Mouse (Mus musculus): ENCODE data around the gene Prrg4.
"Not testable (repeated sequence)": the region's sequence is repeated elsewhere in the genome, so short reads cannot be mapped to it uniquely, and the experiment has no call there.

The Prrg4 gene

DNA sequence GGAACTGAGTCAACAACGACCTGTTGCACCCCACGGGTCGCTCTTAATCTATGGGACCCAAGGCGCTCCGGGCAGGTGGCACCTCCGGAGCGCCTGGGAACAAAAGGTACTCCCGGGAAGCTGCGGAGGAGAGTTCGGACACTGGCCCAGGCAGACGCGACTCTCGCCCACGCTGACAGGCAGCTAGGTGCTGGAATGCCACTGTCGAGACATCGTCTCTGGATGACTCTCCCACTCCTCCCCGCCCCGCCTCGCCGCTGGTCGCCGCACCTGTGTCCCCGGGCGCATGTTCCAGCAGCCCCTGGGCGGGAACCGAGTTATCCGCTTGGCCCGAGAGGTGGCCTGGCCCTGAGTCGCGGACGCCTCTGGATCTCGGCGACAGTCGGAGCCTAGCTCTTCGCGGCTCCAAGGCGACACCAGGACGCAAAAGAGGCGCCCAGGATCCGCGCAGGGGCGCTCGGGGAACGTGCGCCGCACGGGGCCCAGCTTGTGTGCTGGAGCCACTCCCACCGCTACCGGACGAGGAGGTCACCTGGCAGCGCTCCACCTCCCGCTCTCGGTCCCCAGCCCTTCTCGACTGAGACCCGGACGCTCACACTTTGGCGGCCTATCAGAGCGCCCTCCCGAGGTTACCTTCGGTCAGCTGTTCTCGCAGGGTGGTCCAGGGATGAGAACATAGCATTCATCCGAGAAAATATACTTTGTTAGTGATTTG, at the start of gene Prrg4:
Gene Prrg4 (minus strand): TSS at position 601 of the 715 bp plus-strand sequence.
- in situ Hi-C loops (cut with MboI, MseI) = no loop called here

DNA sequence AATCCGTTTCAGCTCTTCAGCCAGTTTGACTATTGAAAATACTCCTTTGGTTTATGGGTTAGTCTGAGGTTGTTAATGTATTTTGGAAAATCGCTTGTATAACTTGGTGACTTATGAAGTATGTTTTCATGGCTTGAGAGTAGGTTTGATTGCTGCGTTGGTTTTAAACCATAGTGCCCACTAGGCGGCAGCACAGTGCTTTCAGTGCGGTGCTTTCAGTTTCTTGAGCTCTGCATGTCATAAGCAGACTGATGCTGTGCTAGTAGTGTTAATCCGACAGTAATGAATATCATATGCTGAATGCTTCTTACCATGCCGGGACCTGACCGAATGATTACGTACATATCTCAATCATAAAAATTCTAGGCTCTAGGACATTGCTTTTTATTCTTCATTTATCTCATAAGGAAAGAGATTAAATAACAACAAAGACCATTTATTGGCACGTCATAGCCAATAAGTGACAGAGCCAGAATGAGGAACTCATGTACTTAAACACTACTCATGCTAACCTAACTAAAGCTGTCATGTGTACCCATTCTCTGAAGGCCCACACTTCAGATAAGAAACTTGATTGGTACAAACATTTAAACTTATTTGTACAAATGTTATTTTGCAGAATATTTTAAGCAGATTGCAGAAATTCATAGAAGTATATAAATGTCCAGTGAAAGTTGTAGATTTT, 38.3 kb upstream of the Prrg4 start:
- in situ Hi-C loops (cut with MboI, MseI) = no loop called here

DNA sequence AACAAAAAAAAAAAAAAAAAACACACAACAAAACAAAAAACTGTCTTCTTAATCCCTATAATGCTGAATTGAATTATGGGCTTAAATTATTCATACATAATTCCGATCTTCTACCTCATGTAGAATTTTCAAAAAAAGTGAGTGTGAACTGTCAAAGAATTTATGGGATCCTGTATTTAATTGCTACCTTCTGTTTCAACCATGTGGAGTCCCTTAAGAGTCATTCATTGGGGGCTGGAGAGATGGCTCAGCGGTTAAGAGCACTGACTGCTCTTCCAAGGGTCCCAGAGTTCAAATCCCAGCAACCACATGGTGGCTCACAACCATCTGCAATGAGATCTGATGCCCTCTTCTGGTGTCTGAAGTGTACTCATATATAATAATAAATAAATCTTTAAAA, 37.7 kb upstream of the Prrg4 start:
- in situ Hi-C loops (cut with MboI, MseI) = not testable (repeated sequence)

DNA sequence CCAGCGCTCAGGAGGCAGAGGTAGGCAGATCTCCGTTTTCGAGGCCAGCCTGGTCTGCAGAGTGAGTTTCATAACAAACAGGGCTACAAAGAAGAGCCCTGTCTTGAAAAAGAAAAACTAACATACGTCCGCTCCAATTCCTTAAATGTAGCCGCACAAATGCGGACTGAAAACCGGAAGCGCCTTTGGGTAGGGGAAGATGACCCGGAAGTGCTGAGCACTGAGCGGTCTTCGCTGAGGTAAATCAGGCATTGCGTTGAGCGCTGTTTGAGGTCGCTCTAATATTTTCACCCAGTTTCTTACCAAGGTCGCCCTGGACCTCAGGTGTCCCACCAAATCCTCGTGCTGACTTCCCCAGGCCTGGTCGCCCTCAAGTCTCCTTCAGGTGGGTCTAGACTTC, 36.4 kb upstream of the Prrg4 start:
- in situ Hi-C loops (cut with MboI, MseI) = no loop called here

DNA sequence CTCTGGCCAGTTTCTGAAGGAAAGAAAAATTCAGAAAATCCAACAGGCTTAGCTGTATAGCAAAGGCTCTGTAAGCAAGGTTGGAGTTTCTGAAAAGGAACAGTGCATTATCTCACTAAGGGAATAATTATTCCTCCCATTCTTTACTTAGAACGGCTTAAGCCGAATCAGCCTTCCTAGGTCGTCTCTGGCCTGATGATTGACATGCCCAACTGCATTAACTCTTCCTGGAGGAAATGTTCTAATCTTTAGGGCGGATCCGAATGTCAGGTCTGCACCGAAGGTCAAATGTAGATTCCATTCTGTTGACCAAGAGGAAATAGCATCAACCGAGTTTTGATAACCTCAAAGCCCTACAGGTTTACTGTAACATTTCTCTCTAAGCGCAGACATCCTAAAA, 29.1 kb upstream of the Prrg4 start:
- in situ Hi-C loops (cut with MboI, MseI) = no loop called here

DNA sequence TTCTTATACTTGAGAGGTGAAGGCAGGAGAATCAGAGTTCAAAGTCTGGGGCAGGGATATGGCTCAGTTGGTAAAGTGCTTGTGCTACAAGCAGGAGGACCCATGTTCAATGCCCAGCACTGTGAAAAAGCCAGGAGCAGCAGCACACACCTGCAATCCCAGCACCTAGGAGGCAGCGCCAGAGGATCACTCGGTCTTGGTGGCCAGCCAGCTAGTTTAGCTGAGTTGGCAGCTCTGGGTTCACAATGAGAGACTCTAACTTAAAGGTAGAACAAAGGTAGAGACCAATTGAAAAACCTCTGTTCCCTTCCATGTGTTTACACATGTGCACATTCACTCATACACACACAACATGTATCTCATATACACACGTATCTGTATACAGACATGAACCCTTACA, 19.4 kb upstream of the Prrg4 start:
- in situ Hi-C loops (cut with MboI, MseI) = loop anchor here (25.0 kb wide), 1 partner anchor 1182 kb away; no protein-coding TSS in a partner anchor

DNA sequence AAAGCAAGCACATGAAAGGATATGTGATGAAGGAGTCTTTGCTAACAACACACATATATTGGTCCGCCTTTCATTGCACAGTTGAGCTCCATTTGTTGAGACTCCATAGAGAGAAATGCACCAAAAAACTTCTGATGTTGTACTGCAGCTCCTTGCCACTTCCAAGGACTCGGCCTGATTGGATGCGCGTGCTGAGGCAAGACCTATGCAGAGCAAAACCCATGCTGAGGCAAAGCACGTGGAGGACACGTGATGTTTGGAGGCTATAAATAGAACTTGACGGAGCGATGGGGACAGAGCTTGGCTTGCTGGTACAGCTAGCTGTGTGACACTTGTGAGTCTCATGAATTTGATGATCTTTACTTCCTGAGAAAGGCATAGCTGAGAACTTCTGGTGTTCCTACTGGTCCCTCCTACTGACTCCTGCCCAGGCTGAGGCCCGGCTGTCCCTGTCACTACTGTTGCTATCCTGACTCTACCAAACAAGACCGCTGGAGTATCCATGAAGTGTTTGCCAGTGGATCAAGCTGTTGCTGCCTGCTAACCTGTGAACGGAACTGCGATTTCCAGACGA, 17.7 kb upstream of the Prrg4 start, which contains the start of gene Ccdc73:
Gene Ccdc73 (plus strand): TSS at position 524 of the 574 bp plus-strand sequence.
- in situ Hi-C loops (cut with MboI, MseI) = loop anchor here (25.0 kb wide), 1 partner anchor 1180 kb away; no protein-coding TSS in a partner anchor

DNA sequence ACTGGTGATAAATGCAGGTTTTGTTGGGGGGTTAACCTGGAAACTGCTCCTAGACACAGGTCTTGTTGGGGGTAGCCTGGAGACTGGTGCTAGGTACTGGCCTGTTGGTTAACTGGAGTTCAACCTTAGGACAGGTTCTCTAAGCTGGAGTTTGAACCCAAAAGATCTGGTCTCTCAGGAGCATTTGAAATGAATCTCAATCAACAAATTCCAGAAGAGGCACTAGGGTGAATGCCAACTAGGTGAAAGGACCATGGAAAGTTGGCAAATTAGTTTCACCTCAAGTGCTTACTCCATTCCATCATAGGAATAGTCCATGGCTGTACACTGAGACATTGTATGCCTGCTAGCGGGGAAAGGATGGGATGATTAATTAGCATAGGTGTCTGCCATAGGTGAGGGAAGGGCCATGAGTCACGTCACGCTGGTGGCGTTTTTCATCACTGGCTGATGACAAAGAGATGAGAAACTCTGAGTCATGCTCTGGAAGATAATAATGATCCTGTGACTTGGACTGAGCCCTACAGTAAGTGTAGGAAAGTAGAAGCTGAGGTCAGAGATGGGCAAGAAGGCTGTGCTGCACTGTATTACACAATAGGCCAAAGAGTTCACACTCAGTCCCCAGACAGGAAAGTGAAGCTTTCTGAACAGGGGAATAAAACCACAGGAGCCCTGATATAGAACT, 14.6 kb upstream of the Prrg4 start:
- in situ Hi-C loops (cut with MboI, MseI) = loop anchor here (25.0 kb wide), 1 partner anchor 1177 kb away; no protein-coding TSS in a partner anchor

DNA sequence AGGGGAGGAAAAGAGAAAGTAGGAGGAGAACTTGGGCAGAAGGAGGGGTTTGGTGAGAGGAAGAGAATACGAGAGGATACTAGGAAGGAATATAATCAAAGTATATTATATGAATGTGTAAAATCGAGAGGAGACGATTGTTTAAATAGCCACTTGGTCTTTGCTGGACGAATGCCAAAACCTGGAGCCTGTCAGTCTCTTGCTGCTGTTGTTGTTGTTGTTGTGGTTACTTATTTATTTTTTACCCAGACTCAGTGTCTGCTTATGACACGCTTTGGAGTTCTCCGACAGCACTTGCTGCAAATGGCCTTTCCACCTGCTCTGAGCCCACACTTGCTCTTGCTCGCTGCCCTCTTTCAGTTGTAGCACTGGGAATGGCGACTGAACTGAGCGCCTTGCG, 10.8 kb upstream of the Prrg4 start:
- in situ Hi-C loops (cut with MboI, MseI) = loop anchor here (25.0 kb wide), 1 partner anchor 1173 kb away; no protein-coding TSS in a partner anchor

DNA sequence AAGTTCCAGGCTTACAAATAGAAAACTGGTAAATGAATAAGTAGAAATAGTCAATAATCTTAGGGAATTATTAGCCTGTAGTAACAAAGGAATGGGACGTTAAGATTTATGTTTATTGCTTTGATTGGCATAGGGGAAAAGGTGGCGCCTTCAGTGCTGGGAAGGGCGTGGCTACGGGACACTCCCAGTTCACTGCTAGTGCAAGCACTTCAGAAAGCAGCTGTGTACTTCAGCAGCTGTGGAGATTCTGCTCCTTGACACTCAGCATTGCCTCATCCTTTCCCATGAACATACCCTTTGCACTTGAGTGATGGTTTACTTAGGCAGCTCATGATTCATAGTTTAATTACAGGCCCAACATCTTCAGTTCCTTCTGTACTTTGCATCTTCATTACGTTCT, 9.4 kb upstream of the Prrg4 start:
- in situ Hi-C loops (cut with MboI, MseI) = loop anchor here (25.0 kb wide), 1 partner anchor 1172 kb away; no protein-coding TSS in a partner anchor

DNA sequence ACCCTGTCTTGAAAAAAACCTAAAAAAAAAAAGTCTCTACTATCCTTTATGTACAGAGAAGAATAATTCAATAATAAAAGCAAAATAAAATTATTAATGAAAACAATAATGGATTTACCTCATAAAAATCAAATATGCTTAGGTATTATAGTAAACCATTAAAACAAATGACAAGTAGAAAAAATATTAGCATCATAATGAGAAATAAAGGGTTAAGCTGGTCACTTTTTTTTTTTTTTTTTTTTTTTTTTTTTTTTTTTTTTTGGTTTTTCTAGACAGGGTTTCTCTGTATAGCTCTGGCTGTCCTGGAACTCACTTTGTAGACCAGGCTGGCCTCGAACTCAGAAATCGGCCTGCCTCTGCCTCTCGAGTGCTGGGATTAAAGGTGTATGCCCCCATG, 8.4 kb upstream of the Prrg4 start:
- in situ Hi-C loops (cut with MboI, MseI) = loop anchor here (25.0 kb wide), 1 partner anchor 1171 kb away; no protein-coding TSS in a partner anchor

DNA sequence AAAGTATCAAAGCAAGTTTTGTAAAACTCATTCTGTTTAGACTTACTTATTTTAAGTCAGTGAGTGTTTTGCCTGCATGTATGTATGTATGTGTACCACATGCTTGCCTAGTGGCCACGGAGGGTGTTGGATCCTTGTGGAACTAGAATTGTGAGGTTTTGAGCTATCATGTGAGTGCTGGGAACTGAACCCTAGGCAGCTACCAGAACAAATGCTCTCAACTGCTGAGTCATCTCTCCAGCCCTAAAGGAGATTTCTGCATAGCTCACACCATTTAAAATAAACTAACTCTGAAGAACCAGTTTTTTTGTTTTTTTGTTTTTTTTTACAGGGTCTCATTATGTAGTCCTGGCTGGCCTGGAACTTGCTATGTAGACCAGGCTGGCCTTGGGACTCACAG, 6.5 kb upstream of the Prrg4 start:
- in situ Hi-C loops (cut with MboI, MseI) = loop anchor here (25.0 kb wide), 1 partner anchor 1169 kb away; no protein-coding TSS in a partner anchor

DNA sequence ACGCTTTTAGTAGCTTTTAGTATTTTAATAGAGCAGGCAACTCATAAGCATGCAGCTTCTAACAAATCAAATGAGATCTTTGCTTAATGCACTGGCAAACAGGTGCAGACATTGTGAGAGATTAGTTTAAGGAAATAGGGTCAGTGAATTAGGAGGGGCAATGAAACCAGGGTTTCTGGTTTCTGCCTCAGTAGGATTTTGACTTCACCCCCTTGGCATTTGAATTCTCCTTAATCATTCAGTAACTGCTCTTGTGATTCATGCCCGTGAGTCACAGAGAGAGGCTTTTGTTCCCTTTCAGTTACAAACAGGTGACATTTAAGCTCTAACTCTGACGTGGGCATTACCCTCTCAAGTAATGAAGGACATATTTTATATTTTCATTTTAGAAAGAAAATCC, 6.1 kb upstream of the Prrg4 start:
- in situ Hi-C loops (cut with MboI, MseI) = loop anchor here (25.0 kb wide), 1 partner anchor 1168 kb away; no protein-coding TSS in a partner anchor

DNA sequence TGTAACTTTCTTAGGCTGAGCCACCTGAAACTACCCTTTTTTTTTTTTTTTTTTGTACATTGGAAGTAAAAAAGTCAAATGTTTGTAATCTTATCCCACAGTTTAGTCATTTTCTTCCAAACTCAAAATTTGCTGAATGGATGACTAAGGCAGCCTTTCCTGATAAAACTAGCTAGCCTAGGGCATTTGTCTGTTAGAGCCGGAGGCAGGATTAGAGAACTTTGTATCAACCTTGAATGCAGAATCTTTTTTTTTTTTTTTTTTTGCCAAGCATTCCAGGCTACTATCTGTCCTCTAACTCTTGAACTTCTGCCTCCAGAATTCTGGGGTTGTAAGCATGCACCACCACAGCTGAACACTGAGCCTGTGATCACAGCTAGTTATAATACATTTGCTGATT, 5.2 kb upstream of the Prrg4 start:
- in situ Hi-C loops (cut with MboI, MseI) = loop anchor here (25.0 kb wide), 1 partner anchor 1168 kb away; no protein-coding TSS in a partner anchor

DNA sequence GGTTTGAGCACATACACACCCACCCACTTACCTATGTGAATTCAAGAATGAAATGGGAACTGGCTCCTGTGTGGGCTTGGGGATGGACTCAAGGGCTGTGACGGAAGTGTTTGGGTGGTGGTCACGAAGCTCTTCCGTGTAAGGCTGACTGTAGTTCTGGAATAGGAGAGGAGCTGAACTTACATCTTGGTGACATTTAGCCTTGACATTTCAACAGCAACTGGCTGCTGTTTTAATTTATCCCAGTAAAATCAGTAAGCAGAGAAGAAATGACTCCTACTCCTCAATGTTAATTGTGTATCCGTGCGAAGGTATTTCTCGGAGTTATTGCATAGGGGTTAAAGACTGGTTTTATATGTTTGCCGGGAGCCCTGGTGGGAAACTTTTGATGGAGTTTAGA, 2.9 kb upstream of the Prrg4 start:
- in situ Hi-C loops (cut with MboI, MseI) = loop anchor here (25.0 kb wide), 1 partner anchor 1165 kb away; no protein-coding TSS in a partner anchor

DNA sequence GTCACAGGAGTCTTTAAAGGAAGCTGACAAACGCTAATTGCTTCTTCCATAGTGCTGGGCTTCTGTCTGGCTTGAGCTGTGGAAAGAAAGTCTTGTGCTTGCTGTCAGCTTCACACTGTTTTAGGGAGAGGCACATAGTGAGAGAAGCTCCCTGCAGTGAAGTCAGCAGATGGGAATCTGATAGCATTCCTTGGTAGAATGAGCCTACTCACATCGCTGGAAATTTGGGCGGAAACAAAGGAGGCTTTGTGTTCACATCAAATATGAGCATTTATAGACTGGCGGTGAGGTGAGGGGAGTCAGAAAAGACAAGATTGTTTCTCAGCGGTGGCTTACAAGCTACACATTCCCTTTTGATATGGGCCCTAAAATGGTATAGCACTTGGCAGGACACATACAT, 2.0 kb upstream of the Prrg4 start:
- in situ Hi-C loops (cut with MboI, MseI) = loop anchor here (25.0 kb wide), 1 partner anchor 1164 kb away; no protein-coding TSS in a partner anchor

DNA sequence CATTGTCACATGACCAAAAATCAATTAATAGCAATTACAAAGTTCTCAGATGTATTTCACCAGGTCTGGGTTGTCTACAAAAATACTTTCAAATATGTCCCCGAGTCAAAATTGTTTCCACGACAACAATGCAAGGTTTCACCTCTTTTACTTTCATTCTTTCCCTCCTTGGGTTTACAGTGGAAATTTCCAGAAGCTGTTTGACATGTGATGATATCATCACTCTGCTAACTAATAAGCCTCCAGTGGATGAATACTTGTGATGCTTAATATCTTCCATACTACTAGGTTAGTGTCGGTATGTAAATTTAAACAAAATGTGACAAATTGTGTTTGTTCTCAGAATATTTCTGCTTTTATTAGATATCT, 299 bp upstream of the Prrg4 start:
- in situ Hi-C loops (cut with MboI, MseI) = loop anchor here (25.0 kb wide), 1 partner anchor 1163 kb away; no protein-coding TSS in a partner anchor

DNA sequence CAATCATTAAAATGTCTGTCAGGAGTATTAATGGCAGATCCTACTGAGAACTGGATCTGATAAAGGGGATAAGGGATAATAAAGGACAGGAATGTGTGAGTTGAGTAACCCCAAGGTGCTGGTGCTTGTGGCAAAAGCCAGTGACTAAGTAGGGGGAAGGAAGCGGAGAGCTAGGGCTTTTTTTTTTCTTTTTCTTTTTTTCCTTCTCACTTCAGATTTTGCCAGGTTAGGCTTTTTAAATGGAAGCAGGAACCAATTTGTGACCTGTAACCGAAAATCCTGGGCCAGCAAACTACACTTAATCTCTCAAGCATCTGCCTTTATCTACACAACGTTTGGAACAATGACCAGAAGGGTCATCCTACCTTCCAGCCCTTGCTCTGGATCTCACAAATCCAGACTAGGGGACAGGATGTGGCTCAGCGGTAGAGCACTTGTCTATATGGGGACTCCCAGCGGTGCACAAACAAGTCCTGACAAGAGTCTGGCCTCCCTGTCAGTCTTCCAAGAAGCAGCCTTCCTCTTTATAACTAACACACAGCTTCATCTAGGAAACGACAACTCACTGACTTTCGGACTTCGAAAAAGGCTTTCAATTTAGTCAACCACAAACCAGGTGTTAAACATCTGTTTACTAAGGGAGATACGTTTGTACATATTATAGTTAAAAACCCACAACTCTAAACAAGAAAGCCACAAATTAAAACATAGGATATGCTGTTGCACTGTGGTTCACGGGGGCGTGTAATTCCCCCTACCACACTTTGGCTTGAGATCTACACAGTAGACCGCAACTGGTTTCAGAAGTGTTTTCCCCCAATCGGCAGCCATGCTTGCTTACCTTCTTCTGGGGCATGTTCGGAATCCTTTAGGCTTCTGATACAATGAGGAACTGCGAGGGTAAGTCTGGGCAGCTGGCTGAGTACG, 1.2 kb downstream of the Prrg4 start:
- in situ Hi-C loops (cut with MboI, MseI) = no loop called here

DNA sequence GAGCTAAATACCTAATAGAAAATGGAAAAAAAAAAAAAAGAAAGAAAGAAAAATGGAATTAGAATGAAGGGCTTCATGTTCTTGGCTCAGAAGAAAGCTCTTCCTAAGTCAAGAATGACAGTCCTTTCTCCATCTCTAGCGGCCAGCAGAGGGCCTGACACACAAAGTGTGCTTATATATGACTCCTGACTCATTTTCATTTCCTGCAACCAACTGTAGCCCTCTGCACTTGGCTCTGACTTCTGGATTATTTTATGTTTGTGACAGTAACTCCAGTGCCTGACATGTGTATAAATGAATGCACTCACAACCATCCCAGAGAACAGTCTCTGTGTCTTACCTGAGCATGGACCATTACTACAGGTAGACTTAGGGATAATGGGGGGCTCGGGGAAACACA, 2.0 kb downstream of the Prrg4 start:
- in situ Hi-C loops (cut with MboI, MseI) = no loop called here

DNA sequence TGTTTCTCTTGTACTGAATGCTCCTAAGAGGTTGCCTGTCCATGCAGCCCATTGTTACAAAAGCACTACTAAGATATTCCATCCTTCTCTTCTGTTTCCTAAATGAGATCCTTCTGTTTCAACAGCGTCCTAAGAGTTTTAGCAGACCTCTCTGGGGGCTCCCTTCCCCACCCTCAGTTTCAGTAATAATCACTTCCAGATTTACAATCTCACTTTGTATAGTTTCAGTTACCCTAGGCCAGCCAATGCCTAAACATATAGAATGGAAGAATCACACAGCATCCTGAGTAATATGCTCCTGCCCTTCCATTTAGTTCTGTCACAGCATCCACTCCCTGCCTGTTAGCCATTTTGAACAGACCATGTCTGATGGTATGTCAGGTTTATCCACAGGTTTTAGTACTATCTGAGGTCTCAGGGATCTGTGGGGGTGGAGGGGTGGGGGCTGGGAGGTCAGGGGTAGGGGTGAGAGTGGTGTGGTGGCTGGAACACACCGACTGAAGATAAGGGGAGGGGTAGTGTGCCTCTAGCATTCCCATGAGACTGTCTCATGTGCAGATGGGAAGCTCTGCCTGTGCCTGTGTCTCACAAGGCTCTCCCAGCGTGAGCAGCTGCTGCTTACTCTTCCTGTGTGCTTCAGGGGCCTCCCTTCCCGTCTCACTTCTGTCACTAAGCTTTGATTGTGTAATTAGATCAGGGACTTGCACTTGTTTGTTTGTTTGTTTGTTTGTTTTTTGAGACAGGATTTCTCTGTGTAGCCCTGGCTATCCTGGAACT, 2.9 kb downstream of the Prrg4 start:
- in situ Hi-C loops (cut with MboI, MseI) = no loop called here
